Mouse (Mus musculus) lung, postnatal 0 days (tissue): Measurements from ENCODE around the gene Il34.
A peak's percentile ranks its signal among the peaks of the same experiment; 100 is the strongest.

Experiments
- CTCF ChIP-seq: IDR thresholded peaks from 2 replicates; pipeline ENCODE4 v1.5.1; 2016; ENCODE audit warnings: antibody characterized with exemption, mild to moderate bottlenecking
- EP300 ChIP-seq: IDR thresholded peaks from 2 replicates; pipeline ENCODE4 v1.6.1; 2016; ENCODE audit warnings: antibody characterized with exemption, mild to moderate bottlenecking, control low read depth

GRCm38 (mm10) chr8:110718969-110719670 is 86.6 kb downstream of the Il34 start:
- TF ChIP-seq EP300 = peak; percentile 64
- peak; percentile 27; the same call in 1 of the 2 replicates for TF ChIP-seq CTCF
